Mouse (Mus musculus): ENCODE results near the gene Prrxl1. TPM values are rescaled to one million over a fixed set of nuclear protein-coding genes. Genes with fewer than 3 reads are reported as not detected.

Prrxl1 gene
- polyA plus RNA-seq, 1 experiment: 0.08 TPM

DNA sequence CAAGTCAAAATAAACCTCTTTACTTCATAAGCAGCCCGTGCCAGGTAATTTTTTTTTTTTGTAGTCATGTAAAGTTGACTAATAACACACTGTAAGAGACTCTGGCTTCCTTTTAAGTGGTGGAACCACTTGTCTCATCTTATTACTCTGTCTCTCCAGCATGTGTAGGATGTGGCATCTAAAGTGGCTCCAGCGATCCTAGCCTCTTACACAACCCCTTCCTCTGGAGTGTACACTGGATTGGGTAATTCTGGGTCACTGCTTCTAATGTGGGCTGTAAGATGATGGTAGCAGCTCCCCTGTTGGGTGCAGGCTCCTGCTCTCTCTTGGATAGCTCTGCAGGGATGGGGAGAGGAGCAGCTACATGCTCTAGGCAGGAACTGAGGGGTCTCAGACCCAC is 39.3 kb downstream of the Prrxl1 start:
- 93% methylated on average over 2 of the region's 2 CpGs for WGBS
- DNase-seq: no peak
- Histone ChIP-seq H3K4me1 (replicated peaks; ENCODE audit: control insufficient read depth, insufficient read depth, low read length) (no peaks in the 10 kb centered on the region), H3K4me3 (ENCODE audit: control insufficient read depth, insufficient read depth, low read length) (no peak overlapping the region), H3K27ac (ENCODE audit: control insufficient read depth, insufficient read depth, low read length) (no peak overlapping the region), H3K27me3 (ENCODE audit: control insufficient read depth, insufficient read depth, low read length) (no peaks in the 10 kb centered on the region), H3K36me3 (ENCODE audit: control insufficient read depth, insufficient read depth, low read length) (no peaks in the 10 kb centered on the region)
- no peak for TF ChIP-seq POLR2A (IDR thresholded peaks at IDR 0.05; ENCODE audit: control insufficient read depth, extremely low read depth, insufficient read depth, low read length, poor library complexity)
- TF ChIP-seq CTCF (IDR thresholded peaks at IDR 0.05; ENCODE audit: borderline replicate concordance, control insufficient read depth, extremely low read depth, insufficient read depth, low read length, poor library complexity): no peak

DNA sequence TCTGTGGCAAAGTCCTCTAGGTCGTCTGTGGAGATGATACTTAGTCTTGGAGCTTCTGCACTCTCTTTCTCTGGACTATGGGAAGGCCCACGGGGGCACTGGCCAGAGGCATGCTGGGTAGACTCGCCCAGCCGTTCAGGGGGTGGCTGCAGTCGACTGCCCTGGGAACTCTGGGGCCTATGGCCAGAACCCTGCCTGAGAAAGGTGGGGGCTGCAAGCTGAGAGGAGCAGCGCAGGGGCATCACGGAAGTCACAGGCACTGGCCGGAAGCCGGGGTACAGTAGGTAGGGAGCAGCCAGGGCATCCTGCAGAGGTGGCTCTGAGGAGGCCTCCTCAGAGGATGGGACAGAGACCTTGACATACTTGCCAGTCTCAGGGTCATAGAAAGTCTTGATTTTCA is 60.6 kb downstream of the Prrxl1 start:
- Histone ChIP-seq H3K36me3 (ENCODE audit: control insufficient read depth, insufficient read depth, low read length) (no peaks in the 10 kb centered on the region), H3K27me3 (ENCODE audit: control insufficient read depth, insufficient read depth, low read length) (no peaks in the 10 kb centered on the region), H3K4me1 (replicated peaks; ENCODE audit: control insufficient read depth, insufficient read depth, low read length) (no peaks in the 10 kb centered on the region), H3K27ac (ENCODE audit: control insufficient read depth, insufficient read depth, low read length) (no peak overlapping the region), H3K4me3 (ENCODE audit: control insufficient read depth, insufficient read depth, low read length) (no peak overlapping the region)
- TF ChIP-seq POLR2A (IDR thresholded peaks at IDR 0.05; ENCODE audit: control insufficient read depth, extremely low read depth, insufficient read depth, low read length, poor library complexity): no peak
- TF ChIP-seq CTCF (IDR thresholded peaks at IDR 0.05; ENCODE audit: borderline replicate concordance, control insufficient read depth, extremely low read depth, insufficient read depth, low read length, poor library complexity): no peak
- no peak for DNase-seq
- WGBS: 86% methylated on average over 9 of the region's 9 CpGs

DNA sequence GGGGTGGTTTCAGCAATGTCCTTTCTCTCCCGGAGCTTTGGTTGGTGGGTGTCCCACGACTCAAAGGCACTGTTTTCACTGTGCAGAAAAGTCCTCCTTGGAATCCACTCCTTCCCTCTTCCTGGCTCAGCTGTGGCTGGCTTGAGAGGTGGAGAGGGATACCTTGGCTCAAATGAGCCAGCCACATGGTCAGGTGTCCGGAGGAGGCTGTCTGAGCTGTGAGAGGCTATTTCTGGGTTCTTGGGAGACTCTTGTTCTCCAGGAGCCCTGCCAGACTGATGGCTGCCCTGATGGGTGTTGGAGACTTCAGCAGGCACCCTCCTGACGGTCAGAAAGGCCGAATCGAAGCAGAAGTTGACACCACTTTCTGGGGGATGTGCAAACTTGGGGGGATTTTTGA is 63.9 kb downstream of the Prrxl1 start:
- H3K27ac ChIP-seq (ENCODE audit: control insufficient read depth, insufficient read depth, low read length): no peak overlapping the region
- H3K4me3 ChIP-seq (ENCODE audit: control insufficient read depth, insufficient read depth, low read length): no peak overlapping the region
- no peaks in the 10 kb centered on the region for H3K36me3 ChIP-seq (ENCODE audit: control insufficient read depth, insufficient read depth, low read length)
- DNase-seq: no peak
- 89% methylated on average over 6 of the region's 6 CpGs for WGBS
- no peaks in the 10 kb centered on the region for H3K27me3 ChIP-seq (ENCODE audit: control insufficient read depth, insufficient read depth, low read length)
- TF ChIP-seq POLR2A (IDR thresholded peaks at IDR 0.05; ENCODE audit: control insufficient read depth, extremely low read depth, insufficient read depth, low read length, poor library complexity): no peak
- TF ChIP-seq CTCF (IDR thresholded peaks at IDR 0.05; ENCODE audit: borderline replicate concordance, control insufficient read depth, extremely low read depth, insufficient read depth, low read length, poor library complexity): no peak
- no peaks in the 10 kb centered on the region for H3K4me1 ChIP-seq (replicated peaks; ENCODE audit: control insufficient read depth, insufficient read depth, low read length)

DNA sequence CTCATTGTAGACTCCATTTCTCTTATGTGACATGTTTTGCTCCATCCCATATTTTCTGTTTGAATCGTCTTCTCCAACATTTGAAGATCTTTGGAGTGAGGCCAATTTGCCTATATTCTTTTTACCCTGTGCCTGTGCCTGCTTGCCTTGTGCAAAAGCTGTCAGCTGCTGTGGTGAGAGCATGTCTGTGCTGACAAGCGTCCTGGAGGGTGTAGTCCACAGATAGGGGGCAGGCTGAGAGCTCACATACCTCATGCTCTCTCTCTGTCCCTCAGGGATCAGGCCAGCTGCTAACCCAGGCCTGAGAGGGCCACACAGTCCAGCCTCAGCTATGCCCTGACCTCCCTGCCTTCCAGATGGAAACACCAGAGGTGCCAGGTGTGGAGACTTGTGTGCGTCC is 74.0 kb downstream of the Prrxl1 start:
- H3K36me3 ChIP-seq (ENCODE audit: control insufficient read depth, insufficient read depth, low read length): no peaks in the 10 kb centered on the region
- DNase-seq: no peak
- H3K4me3 ChIP-seq (ENCODE audit: control insufficient read depth, insufficient read depth, low read length): no peak overlapping the region
- no peak overlapping the region for H3K27ac ChIP-seq (ENCODE audit: control insufficient read depth, insufficient read depth, low read length)
- WGBS: 59% methylated on average over 3 of the region's 3 CpGs
- no peaks in the 10 kb centered on the region for H3K4me1 ChIP-seq (replicated peaks; ENCODE audit: control insufficient read depth, insufficient read depth, low read length)
- no peaks in the 10 kb centered on the region for H3K27me3 ChIP-seq (ENCODE audit: control insufficient read depth, insufficient read depth, low read length)
- TF ChIP-seq POLR2A (IDR thresholded peaks at IDR 0.05; ENCODE audit: control insufficient read depth, extremely low read depth, insufficient read depth, low read length, poor library complexity): no peak
- no peak for TF ChIP-seq CTCF (IDR thresholded peaks at IDR 0.05; ENCODE audit: borderline replicate concordance, control insufficient read depth, extremely low read depth, insufficient read depth, low read length, poor library complexity)

DNA sequence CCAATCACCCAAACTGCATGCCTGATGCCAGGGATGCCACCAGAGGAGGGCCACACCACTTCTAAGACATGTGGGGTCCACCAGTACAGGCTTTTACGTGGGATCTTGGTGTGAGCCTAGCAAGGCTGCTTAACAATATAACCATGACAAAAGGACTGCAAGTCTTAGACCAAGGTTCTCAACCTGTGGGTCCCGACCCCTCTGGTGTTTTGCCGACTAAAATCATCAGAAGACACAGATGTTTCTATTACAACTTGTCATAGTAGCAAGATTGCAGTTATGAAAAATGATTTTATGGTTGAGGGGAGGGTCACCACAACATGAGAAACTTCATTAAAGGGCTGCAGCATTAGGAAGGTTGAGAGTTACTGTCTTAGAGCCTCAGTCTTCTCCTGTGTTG is 79.4 kb downstream of the Prrxl1 start:
- no peaks in the 10 kb centered on the region for H3K27me3 ChIP-seq (ENCODE audit: control insufficient read depth, insufficient read depth, low read length)
- no peaks in the 10 kb centered on the region for H3K4me1 ChIP-seq (replicated peaks; ENCODE audit: control insufficient read depth, insufficient read depth, low read length)
- no peak overlapping the region for H3K27ac ChIP-seq (ENCODE audit: control insufficient read depth, insufficient read depth, low read length)
- 79% methylated on average over 3 of the region's 3 CpGs for WGBS
- no peak overlapping the region for H3K4me3 ChIP-seq (ENCODE audit: control insufficient read depth, insufficient read depth, low read length)
- TF ChIP-seq POLR2A (IDR thresholded peaks at IDR 0.05; ENCODE audit: control insufficient read depth, extremely low read depth, insufficient read depth, low read length, poor library complexity): no peak
- TF ChIP-seq CTCF (IDR thresholded peaks at IDR 0.05; ENCODE audit: borderline replicate concordance, control insufficient read depth, extremely low read depth, insufficient read depth, low read length, poor library complexity): no peak
- H3K36me3 ChIP-seq (ENCODE audit: control insufficient read depth, insufficient read depth, low read length): no peaks in the 10 kb centered on the region
- no peak for DNase-seq

DNA sequence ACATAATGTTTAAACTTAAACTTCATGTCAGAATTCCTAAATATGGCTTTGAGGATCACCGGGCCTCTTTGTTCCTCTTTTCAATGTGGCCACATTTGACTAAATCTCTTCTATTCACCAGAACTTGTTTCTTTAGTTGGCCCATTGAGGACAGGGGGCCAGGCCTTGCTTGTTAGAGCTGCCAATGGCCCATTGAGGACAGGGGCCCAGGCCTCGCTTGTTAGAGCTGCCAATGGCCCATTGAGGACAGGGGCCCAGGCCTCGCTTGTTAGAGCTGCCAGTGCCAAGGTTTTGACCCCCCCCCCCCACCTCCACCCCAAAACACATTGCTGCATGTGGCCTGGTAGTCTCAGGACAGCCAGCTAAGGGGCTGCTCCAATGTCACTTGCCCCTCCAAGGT is 82.4 kb downstream of the Prrxl1 start:
- TF ChIP-seq CTCF (IDR thresholded peaks at IDR 0.05; ENCODE audit: borderline replicate concordance, control insufficient read depth, extremely low read depth, insufficient read depth, low read length, poor library complexity) (no peak), POLR2A (IDR thresholded peaks at IDR 0.05; ENCODE audit: control insufficient read depth, extremely low read depth, insufficient read depth, low read length, poor library complexity) (no peak)
- no peak for DNase-seq
- WGBS: 90% methylated on average over 3 of the region's 3 CpGs
- Histone ChIP-seq H3K36me3 (ENCODE audit: control insufficient read depth, insufficient read depth, low read length) (no peaks in the 10 kb centered on the region), H3K4me1 (replicated peaks; ENCODE audit: control insufficient read depth, insufficient read depth, low read length) (no peaks in the 10 kb centered on the region), H3K4me3 (ENCODE audit: control insufficient read depth, insufficient read depth, low read length) (no peak overlapping the region), H3K27me3 (ENCODE audit: control insufficient read depth, insufficient read depth, low read length) (no peaks in the 10 kb centered on the region), H3K27ac (ENCODE audit: control insufficient read depth, insufficient read depth, low read length) (no peak overlapping the region)

DNA sequence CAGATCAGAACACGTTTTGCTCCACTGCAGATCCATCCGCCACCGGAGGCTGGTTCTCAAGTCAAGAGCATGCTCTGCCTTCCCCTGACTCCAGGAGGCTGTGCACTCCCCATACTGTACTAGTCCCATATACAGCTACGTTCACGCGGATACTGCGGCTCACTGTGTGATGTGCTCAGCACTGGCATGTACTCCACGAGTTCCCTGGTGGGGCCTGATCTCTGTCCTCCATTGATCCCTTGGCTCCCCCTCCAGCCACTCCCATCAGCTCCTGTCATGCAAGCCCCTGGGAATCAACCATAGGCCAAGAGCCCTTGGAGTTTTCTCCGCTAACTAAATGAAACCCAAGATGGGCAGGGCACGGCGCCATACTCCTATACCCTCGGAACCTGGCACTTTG is 83.3 kb downstream of the Prrxl1 start:
- WGBS: 94% methylated on average over 12 of the region's 12 CpGs
- TF ChIP-seq CTCF (IDR thresholded peaks at IDR 0.05; ENCODE audit: borderline replicate concordance, control insufficient read depth, extremely low read depth, insufficient read depth, low read length, poor library complexity): no peak
- no peak for TF ChIP-seq POLR2A (IDR thresholded peaks at IDR 0.05; ENCODE audit: control insufficient read depth, extremely low read depth, insufficient read depth, low read length, poor library complexity)
- DNase-seq: no peak
- Histone ChIP-seq H3K4me3 (ENCODE audit: control insufficient read depth, insufficient read depth, low read length) (no peak overlapping the region), H3K27me3 (ENCODE audit: control insufficient read depth, insufficient read depth, low read length) (no peaks in the 10 kb centered on the region), H3K36me3 (ENCODE audit: control insufficient read depth, insufficient read depth, low read length) (no peaks in the 10 kb centered on the region), H3K27ac (ENCODE audit: control insufficient read depth, insufficient read depth, low read length) (no peak overlapping the region), H3K4me1 (replicated peaks; ENCODE audit: control insufficient read depth, insufficient read depth, low read length) (no peaks in the 10 kb centered on the region)

All from thymus, adult 2 months (tissue).